Mouse (Mus musculus): ENCODE measurements at regions not wholly inside any gene's neighbourhood (a gene's known extent, or its start where the extent isn't known, plus 50 kb on each side); places are given as distances from the start of the nearest gene placed in this dataset.

DNA sequence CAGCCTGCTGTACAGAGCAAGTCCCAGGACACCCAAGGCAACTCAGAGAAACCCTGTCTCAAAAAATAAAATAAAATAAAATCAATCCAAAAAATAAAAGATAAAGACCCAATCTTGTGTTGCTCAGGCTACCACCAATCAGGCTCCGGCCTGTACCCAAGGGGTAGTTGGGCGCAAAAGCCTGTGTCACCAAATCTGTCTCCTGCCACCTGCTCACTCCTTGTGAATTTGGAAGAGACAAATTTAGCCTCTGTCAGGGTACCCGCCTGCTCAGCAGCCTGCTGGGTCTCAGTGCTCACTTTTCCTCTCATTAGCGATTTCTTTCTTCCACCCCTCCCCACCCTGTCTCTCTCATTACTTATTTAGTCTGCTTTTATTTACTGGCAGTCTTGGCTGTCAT is 54.6 kb downstream of the Sox4 start:
- 72% methylated on average over 4 of the region's 4 CpGs for WGBS
- H3K4me2 ChIP-seq = no peak overlapping the region
- no peak overlapping the region for H3K9ac ChIP-seq

DNA sequence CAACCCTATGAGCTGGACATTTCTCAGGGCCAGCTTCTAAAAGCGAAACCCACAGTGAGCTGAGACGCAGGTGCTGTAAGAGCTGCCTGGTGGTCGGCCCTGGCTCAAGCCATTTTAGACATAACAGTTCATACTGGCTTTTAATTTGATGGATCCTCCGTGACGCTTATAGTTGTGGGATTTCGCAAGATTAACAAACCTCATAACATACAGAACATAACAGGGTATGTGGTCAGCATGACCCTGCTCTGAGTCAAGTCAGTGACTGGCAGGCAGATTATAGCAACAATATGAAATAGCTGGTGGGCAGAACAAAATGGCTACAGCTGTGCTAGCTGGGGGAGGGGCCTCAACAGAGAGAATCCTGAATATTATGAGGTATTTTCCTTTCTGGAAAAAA is 60.6 kb downstream of the Sox4 start:
- WGBS = 87% methylated on average over 6 of the region's 6 CpGs
- Histone ChIP-seq H3K27me3 (no peaks in the 10 kb centered on the region), H3K9me3 (0 out of 2 replicates have a peak, but pooled peaks cover 7% of the 10 kb centered on the region), H3K36me3 (no peaks in the 10 kb centered on the region), H3K9ac (no peak overlapping the region), H3K4me3 (no peak overlapping the region), H3K4me1 (replicated peaks) (no peaks in the 10 kb centered on the region), H3K4me2 (no peak overlapping the region), H3K27ac (replicated peaks) (no peak overlapping the region)
- no peak for ATAC-seq (ENCODE audit: low FRiP score, low read depth)

More for the DNA sequence above, 54.6 kb downstream of the Sox4 start:
- Histone ChIP-seq H3K36me3 (no peaks in the 10 kb centered on the region), H3K27ac (replicated peaks) (no peak overlapping the region), H3K4me1 (replicated peaks) (no peaks in the 10 kb centered on the region), H3K9me3 (0 out of 2 replicates have a peak, but pooled peaks cover 7% of the 10 kb centered on the region), H3K4me3 (no peak overlapping the region), H3K27me3 (no peaks in the 10 kb centered on the region)
- ATAC-seq (ENCODE audit: low FRiP score, low read depth) = no peak

DNA sequence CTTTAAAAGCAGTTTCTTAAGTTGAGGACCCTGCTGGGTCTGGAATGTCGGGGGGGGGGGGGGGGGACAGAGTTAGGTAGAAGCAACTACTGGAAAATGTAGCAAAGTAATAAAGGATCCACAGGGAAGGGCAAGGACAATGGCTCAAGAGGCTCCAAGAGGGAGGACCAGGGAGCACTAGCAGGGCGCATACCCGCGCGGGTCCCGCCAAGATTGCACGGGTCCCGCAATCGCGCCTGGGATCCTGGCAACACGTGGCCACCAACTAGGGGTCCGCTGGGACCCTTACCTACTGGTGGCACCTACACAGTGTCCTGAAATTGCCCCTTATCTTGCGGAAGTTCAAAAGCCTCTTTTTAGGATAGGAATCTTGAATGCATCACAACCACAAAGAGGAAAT is 66.4 kb downstream of the Sox4 start:
- Histone ChIP-seq H3K4me3 (no peak overlapping the region), H3K9ac (no peak overlapping the region), H3K4me2 (peak overlapping the region; percentile 33), H3K4me1 (replicated peaks) (peaks cover 40% of the 10 kb centered on the region), H3K36me3 (no peaks in the 10 kb centered on the region), H3K27me3 (0 out of 2 replicates have a peak, but pooled peaks cover 11% of the 10 kb centered on the region), H3K27ac (replicated peaks) (no peak overlapping the region), H3K9me3 (no peaks in the 10 kb centered on the region)
- WGBS = 9% methylated on average over 13 of the region's 13 CpGs
- no peak for ATAC-seq (ENCODE audit: low FRiP score, low read depth)

DNA sequence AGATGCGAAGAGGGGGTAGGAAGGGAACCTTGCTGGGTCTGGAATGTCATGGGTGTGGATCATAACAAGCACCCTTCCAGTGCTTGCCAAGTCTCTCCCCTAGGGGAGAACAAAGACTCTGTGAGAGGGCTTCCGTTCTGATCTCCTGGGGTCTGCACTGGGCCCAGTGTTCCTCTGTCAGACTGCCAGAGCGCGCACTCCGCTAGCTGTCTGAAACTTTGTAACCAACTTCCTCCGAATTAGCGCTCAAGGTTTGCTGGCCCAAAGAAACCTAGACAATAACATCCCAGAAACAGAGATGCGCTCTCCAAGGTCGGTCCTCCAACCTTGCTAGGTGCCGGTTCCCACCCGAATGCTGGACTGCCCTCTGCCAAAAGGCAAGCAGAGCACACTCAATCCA is 66.8 kb downstream of the Sox4 start:
- Histone ChIP-seq H3K9me3 (no peaks in the 10 kb centered on the region), H3K4me3 (no peak overlapping the region), H3K27ac (replicated peaks) (no peak overlapping the region), H3K36me3 (no peaks in the 10 kb centered on the region), H3K27me3 (0 out of 2 replicates have a peak, but pooled peaks cover 11% of the 10 kb centered on the region), H3K9ac (no peak overlapping the region), H3K4me2 (peak overlapping the region; percentile 33), H3K4me1 (replicated peaks) (peaks cover 44% of the 10 kb centered on the region)
- WGBS = 12% methylated on average over 11 of the region's 11 CpGs
- ATAC-seq (ENCODE audit: low FRiP score, low read depth) = no peak

DNA sequence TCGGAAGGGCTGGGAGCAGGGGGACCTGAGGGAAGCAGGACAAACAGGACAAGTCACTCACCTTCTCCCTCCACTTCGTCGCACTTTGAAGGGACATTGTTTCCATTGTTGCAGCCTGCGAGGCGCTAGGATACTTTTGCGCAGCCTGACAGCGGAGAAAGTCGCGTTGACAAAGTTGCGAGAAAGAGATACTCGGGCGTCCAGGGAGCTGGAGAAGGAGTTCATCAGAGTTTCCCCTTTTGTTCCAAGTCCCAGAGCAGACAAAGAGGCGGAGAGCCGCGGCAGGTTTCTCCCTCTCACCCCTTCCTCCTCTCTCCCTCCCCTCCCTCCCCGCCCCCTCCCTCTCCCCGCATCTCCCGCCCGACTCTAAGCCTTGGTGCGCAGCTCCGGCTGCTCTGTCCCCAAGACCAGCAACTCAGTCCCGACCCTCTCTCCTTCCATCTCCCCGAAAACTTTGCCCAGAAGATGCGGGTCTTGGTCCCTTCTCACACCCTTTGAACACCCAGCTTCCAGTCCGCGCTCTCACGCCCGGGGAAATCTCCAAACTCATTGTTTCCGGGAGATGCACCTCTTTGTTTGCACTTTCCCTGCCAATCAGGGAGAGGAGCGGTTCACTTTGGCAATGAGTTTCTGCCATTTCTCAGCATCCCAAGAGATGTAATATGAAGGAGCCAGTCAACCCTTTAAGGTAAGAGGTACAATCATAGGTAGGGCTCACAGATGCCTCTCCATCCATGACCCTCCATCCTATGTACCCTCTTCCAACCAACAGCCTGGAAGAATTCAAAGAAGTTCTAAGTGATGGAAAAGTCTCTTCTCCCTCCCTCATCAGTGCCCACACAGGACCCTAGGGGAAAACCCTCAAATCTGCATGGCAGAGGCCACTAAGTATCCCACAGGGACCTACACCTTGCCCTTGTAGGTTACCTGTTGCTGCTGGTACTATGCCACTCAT is 68.2 kb downstream of the Sox4 start:
- peaks cover 48% of the 10 kb centered on the region for H3K4me1 ChIP-seq (replicated peaks)
- no peaks in the 10 kb centered on the region for H3K9me3 ChIP-seq
- H3K9ac ChIP-seq = peak overlapping the region; percentile 53
- WGBS = under 1% methylated on average over 30 of the region's 30 CpGs
- peak overlapping the region; percentile 34; the same call in 1 of the 2 replicates for H3K27ac ChIP-seq (replicated peaks)
- no peaks in the 10 kb centered on the region for H3K36me3 ChIP-seq
- H3K27me3 ChIP-seq = 0 out of 2 replicates have a peak, but pooled peaks cover 11% of the 10 kb centered on the region
- ATAC-seq (ENCODE audit: low FRiP score, low read depth) = peak; percentile 66; the same call in 1 of the 2 replicates
- H3K4me2 ChIP-seq = peak overlapping the region; percentile 56
- H3K4me3 ChIP-seq = peak overlapping the region; percentile 53

DNA sequence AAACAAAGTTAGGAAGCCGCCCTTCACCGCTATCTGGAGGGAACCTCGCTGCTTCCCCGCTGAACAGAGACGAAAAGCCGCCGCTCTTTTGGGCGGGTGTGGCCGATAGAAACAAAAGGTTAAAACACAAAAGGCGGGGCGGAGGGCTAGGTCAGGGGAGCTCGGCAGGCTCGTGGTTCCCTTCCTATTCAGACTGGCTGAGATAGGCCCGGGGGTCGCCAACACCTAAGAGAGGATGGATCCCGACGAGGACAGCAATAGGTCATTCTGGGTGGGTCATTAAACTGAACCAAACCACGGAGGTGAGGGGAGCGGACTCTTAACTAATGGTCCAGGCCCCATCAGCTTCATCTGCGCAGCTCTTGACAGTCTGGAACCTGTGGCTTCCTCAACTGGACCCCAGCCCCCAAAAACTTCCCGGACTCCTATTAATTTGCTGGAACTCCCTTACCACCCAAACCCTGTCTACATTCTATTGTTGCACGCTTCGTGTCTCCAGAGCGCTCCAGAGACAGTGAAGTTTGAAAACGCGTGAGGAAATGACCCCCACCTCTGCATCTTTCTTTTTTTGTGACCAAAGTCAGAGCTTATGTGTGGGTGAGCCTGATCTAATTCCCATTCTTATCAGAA is 69.2 kb downstream of the Sox4 start:
- H3K27ac ChIP-seq (replicated peaks) = no peak overlapping the region

DNA sequence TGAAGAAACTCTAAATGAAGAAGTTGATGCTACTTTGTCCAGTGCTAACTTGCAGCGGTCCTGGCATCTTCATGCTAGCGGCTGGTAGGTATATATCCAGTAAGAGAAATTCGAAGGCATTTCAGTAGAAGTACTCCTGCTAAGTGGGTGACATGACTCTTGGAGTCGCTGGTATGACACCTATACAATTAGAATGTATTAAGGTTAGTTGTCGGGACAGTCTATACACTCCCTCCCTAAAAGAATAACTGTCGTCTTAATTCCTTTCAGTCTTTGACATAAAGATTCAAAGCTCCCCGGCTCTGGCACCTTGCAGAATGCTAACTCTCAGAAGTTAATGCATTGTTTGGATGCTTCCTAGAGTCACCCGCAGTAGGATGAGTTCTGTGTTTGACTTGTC is 70.1 kb downstream of the Sox4 start:
- Histone ChIP-seq H3K9me3 (no peaks in the 10 kb centered on the region), H3K27ac (replicated peaks) (no peak overlapping the region), H3K9ac (peak overlapping the region; percentile 53; the same call in 1 of the 2 replicates), H3K4me1 (replicated peaks) (peaks cover 48% of the 10 kb centered on the region), H3K27me3 (0 out of 2 replicates have a peak, but pooled peaks cover 11% of the 10 kb centered on the region), H3K36me3 (no peaks in the 10 kb centered on the region), H3K4me2 (peak overlapping the region; percentile 56), H3K4me3 (peak overlapping the region; percentile 53)
- ATAC-seq (ENCODE audit: low FRiP score, low read depth) = no peak
- 29% methylated on average over 8 of the region's 8 CpGs for WGBS

More for the DNA sequence above, 69.2 kb downstream of the Sox4 start:
- peak; percentile 61; the same call in 1 of the 2 replicates for ATAC-seq (ENCODE audit: low FRiP score, low read depth)
- 0 out of 2 replicates have a peak, but pooled peaks cover 11% of the 10 kb centered on the region for H3K27me3 ChIP-seq
- no peaks in the 10 kb centered on the region for H3K36me3 ChIP-seq
- peak overlapping the region; percentile 53 for H3K9ac ChIP-seq
- H3K4me2 ChIP-seq = peak overlapping the region; percentile 56
- H3K4me3 ChIP-seq = peak overlapping the region; percentile 53
- WGBS = 1% methylated on average over 26 of the region's 26 CpGs
- peaks cover 48% of the 10 kb centered on the region for H3K4me1 ChIP-seq (replicated peaks)
- H3K9me3 ChIP-seq = no peaks in the 10 kb centered on the region

DNA sequence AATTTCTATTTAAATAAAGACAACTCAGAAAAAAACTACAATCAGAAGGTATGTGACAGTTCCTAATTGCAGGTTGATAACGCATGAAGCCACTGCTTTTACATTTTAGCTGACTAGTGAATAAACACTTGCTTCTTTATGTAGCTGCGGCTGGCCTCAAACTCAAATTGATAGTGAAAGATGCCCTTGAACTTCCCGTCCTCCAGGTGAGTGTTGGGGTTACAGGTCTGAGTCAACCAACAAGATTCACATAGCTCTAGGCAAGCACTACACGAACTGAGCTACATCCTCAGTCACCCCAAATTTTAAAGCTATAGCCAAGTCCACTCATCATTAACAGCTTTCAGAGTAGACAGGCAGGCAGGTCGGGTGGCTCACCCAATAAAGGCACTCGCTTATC is 72.6 kb downstream of the Sox4 start:
- Histone ChIP-seq H3K4me3 (no peak overlapping the region; the same call in 1 of the 2 replicates), H3K27ac (replicated peaks) (no peak overlapping the region), H3K27me3 (0 out of 2 replicates have a peak, but pooled peaks cover 2% of the 10 kb centered on the region), H3K9ac (no peak overlapping the region), H3K9me3 (no peaks in the 10 kb centered on the region), H3K4me2 (peak overlapping the region; percentile 56), H3K4me1 (replicated peaks) (peaks cover 34% of the 10 kb centered on the region), H3K36me3 (no peaks in the 10 kb centered on the region)
- 75% methylated on average over 6 of the region's 6 CpGs for WGBS
- no peak for ATAC-seq (ENCODE audit: low FRiP score, low read depth)

DNA sequence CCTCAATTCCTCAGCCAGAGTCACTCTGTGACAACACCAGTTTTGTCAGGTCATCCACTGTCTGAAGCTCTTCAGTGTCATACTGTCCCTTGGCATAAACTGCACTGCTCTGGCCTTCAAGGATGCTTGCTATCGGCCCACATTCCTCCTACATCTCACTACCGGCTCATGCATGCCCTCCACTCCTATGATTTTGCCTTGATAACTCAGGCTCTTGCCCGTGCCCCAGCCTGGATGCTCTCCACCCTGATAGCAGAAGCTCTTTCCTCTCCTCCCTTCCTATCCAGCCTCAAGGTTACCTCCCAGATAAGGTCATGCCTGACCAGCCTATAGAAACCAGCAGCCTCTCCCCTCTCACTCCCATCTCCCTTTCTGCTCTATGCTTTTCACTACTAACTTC is 74.8 kb downstream of the Sox4 start:
- ATAC-seq (ENCODE audit: low FRiP score, low read depth) = no peak
- Histone ChIP-seq H3K27me3 (no peaks in the 10 kb centered on the region), H3K4me1 (replicated peaks) (peaks cover 15% of the 10 kb centered on the region; the same call in 1 of the 2 replicates), H3K9me3 (no peaks in the 10 kb centered on the region), H3K4me3 (no peak overlapping the region), H3K27ac (replicated peaks) (no peak overlapping the region), H3K9ac (no peak overlapping the region), H3K4me2 (no peak overlapping the region), H3K36me3 (no peaks in the 10 kb centered on the region)
- 72% methylated on average over 3 of the region's 3 CpGs for WGBS

DNA sequence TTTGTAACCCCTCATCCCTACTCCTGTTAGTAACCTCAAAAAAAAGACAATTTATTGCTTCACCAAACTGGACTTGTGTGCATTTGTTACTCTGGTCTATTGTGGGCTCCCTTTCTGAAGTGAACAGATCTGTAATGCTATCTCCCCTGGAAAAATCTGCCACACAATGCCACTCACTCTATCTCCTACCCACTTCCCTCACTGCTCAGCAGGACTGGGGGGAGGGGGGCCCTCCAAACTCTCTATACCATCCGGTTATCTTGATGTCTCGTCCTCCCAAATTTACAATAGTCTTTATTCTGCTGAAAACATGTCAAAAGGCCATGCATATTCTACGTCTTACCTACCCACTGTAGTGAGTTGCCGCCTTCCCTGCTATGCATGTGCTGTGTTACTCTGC is 76.7 kb downstream of the Sox4 start:
- WGBS = 62% methylated on average over 4 of the region's 4 CpGs
- H3K36me3 ChIP-seq = no peaks in the 10 kb centered on the region
- H3K9ac ChIP-seq = no peak overlapping the region
- no peak overlapping the region for H3K4me3 ChIP-seq
- H3K4me2 ChIP-seq = no peak overlapping the region
- peaks cover 5% of the 10 kb centered on the region; the same call in 1 of the 2 replicates for H3K4me1 ChIP-seq (replicated peaks)
- ATAC-seq (ENCODE audit: low FRiP score, low read depth) = no peak
- H3K9me3 ChIP-seq = no peaks in the 10 kb centered on the region
- H3K27me3 ChIP-seq = no peaks in the 10 kb centered on the region
- no peak overlapping the region for H3K27ac ChIP-seq (replicated peaks)

DNA sequence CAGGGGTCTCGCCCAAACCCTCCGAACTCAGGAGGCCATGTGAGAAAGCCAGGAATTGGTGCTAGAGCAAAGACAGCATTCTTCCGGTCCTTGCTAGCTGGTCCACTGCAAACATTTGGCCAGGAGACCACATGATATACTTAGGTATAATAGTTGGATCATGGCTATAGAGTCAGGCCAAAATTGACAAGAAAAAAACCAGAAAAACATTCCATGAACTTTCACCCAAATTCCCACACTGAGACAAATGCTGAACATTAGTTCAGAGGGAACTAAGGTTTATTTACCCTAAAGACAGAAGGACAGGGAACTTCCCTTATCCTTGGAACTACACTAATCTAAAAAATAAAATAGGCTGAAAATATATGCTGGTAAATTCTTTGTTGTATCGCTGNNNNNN is 82.8 kb downstream of the Sox4 start:
- Histone ChIP-seq H3K9me3 (no peaks in the 10 kb centered on the region), H3K4me1 (replicated peaks) (0 out of 2 replicates have a peak, but pooled peaks cover 4% of the 10 kb centered on the region), H3K36me3 (no peaks in the 10 kb centered on the region), H3K4me2 (no peak overlapping the region), H3K27me3 (no peaks in the 10 kb centered on the region), H3K4me3 (no peak overlapping the region), H3K9ac (no peak overlapping the region), H3K27ac (replicated peaks) (no peak overlapping the region)
- no peak for ATAC-seq (ENCODE audit: low FRiP score, low read depth)
- 96% methylated on average over 4 of the region's 4 CpGs for WGBS

DNA sequence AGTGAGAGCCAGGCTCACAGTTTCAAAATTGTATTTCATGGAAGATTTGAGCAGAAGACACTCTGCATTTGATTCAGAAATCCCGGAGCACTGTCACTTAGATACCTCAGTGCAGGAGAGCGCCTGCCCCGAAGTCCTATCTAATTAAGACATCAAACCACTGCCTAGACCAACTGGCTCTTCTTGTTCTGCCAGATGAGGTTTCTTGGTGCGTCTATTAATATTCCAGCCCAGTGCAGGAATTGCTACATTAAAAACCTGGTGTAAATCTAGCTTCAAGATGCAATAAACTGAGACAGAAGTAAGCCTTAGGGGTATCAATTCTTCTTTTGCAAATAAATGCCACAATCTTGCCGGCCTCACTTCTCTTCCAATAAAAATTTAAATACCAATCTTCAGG is 86.3 kb downstream of the Sox4 start:
- Histone ChIP-seq H3K27ac (replicated peaks) (no peak overlapping the region), H3K27me3 (no peaks in the 10 kb centered on the region), H3K4me3 (no peak overlapping the region), H3K4me2 (no peak overlapping the region), H3K9me3 (no peaks in the 10 kb centered on the region), H3K4me1 (replicated peaks) (0 out of 2 replicates have a peak, but pooled peaks cover 4% of the 10 kb centered on the region), H3K9ac (no peak overlapping the region), H3K36me3 (no peaks in the 10 kb centered on the region)
- WGBS = 46% methylated on average over 5 of the region's 5 CpGs
- ATAC-seq (ENCODE audit: low FRiP score, low read depth) = peak; percentile 47; the same call in 1 of the 2 replicates

Data from hindbrain, embryonic 15.5 days (tissue).